ENCODE assay signal across 18 mouse cellular contexts in genomic region chr7:135568550-135568949, GRCm38 (mm10). TPM values are rescaled to one million over a fixed set of nuclear protein-coding genes. Genes with fewer than 3 reads are reported as not detected.
"Had no signal": no experiment of that assay in that cellular context is flagged by ENCODE, and none has a peak within 500 bp of the region (broad histone marks: within the 10 kb centered on the region; RNA-seq: fewer than 3 reads in every experiment).

No protein-coding gene starts in this region.

- H3K27ac ChIP-seq: liver, embryonic 14.5 days; midbrain, embryonic 10.5 days; midbrain, embryonic 12.5 days; neural tube, embryonic 13.5 days; neural tube, embryonic 15.5 days had no signal

- DNase-seq: lung, adult 18-20 months; lung, embryonic 14.5 days; midbrain, embryonic 14.5 days; right cerebral cortex, adult 18-20 months; right cerebral cortex, postnatal 25 days; right cerebral cortex, postnatal 4 days; spleen, adult 18-20 months; thymus, adult 18-20 months; thymus, postnatal 14 days; thymus, postnatal 36 days had no signal

- H3K4me3 ChIP-seq: midbrain, embryonic 10.5 days; midbrain, embryonic 12.5 days; myocyte; neural tube, embryonic 13.5 days; neural tube, embryonic 15.5 days had no signal

RNA-seq across cellular contexts. Expression of gene Clrn3, which starts 40.1 kb away (rescaled TPM):
- total RNA-seq: megakaryocyte, adult 5-6 weeks; megakaryocyte-erythroid progenitor cell, adult 5-6 weeks had no signal
